Mouse (Mus musculus) kidney, embryonic 15.5 days (tissue): ENCODE measurements at regions not wholly inside any gene's neighbourhood (a gene's known extent, or its start where the extent isn't known, plus 50 kb on each side); places are given as distances from the start of the nearest gene placed in this dataset.

ENCODE experiments used
- ATAC-seq: fragments of 200-750 bp; cut with Nextera tagmentation; replicated peaks from 2 replicates; pipeline ENCODE4 v1.8.0; 2017; ENCODE audit warnings: moderate TSS enrichment; ENCODE audit not compliant: low FRiP score
- H3K27ac ChIP-seq: fragments of 300-500 bp; sonication (generic); 2 replicates; pipeline ENCODE4 v1.5.1; 2015; ENCODE audit warnings: mild to moderate bottlenecking, inconsistent platforms
- H3K27me3 ChIP-seq: fragments of 300-500 bp; sonication (generic); 2 replicates; pipeline ENCODE4 v1.6.1; 2015; ENCODE audit warnings: inconsistent platforms
- H3K36me3 ChIP-seq: fragments of 300-500 bp; sonication (generic); 2 replicates; pipeline ENCODE4 v1.6.1; 2015; ENCODE audit warnings: inconsistent platforms
- H3K4me1 ChIP-seq: fragments of 300-500 bp; sonication (generic); 2 replicates; pipeline ENCODE4 v1.6.1; 2015; ENCODE audit warnings: inconsistent platforms
- H3K4me2 ChIP-seq: fragments of 300-500 bp; sonication (generic); 2 replicates; pipeline ENCODE4 v1.6.1; 2015; ENCODE audit warnings: moderate library complexity, mild to moderate bottlenecking, inconsistent platforms
- H3K4me3 ChIP-seq: fragments of 300-500 bp; sonication (generic); replicated peaks from 2 replicates; pipeline ENCODE4 v1.5.1; 2015; ENCODE audit warnings: mild to moderate bottlenecking, inconsistent platforms
- H3K9ac ChIP-seq: fragments of 300-500 bp; sonication (generic); 2 replicates; pipeline ENCODE4 v1.6.1; 2015; ENCODE audit warnings: mild to moderate bottlenecking, inconsistent platforms
- H3K9me3 ChIP-seq: fragments of 300-500 bp; sonication (generic); replicated peaks from 2 replicates; pipeline ENCODE4 v1.6.1; 2016; ENCODE audit warnings: inconsistent platforms
- WGBS: fragments of 180-500 bp; shearing (Covaris S2); methylation state at CpG from one replicate; pipeline ENCODE4 v1.1.7; 2015; ENCODE audit warnings: mixed read lengths; 5-methylcytosine and 5-hydroxymethylcytosine counted together

DNA sequence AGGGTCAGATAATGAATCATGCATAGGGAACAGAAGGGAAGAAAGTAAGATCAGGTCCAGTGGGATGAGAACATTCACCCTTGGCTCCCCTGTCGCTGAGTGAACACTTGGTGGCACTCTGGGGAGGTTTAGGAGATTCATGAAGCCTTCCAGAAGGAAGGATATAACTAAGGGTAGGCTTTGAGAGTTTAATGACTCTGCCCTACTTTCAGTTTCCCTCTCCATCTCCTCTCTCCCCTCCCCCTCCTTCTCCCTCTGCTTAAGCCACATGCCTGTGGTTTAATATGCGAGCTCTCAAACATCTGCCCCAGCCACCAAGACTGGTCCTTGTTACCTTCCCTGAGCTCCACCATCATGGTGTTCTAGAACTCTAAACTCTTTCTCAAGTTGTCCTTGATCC lies 348.3 kb upstream of the Igfbp3 start:
- no peaks in the 10 kb centered on the region for H3K27me3 ChIP-seq
- H3K9me3 ChIP-seq: no peaks in the 10 kb centered on the region
- no peak overlapping the region for H3K9ac ChIP-seq
- H3K4me2 ChIP-seq: no peak overlapping the region
- 39% methylated on average over 2 of the region's 2 CpGs for WGBS
- H3K36me3 ChIP-seq: no peaks in the 10 kb centered on the region
- H3K4me1 ChIP-seq: 0 out of 2 replicates have a peak, but pooled peaks cover 3% of the 10 kb centered on the region
- no peak overlapping the region for H3K27ac ChIP-seq
- ATAC-seq: no peak
- H3K4me3 ChIP-seq: no peak overlapping the region

DNA sequence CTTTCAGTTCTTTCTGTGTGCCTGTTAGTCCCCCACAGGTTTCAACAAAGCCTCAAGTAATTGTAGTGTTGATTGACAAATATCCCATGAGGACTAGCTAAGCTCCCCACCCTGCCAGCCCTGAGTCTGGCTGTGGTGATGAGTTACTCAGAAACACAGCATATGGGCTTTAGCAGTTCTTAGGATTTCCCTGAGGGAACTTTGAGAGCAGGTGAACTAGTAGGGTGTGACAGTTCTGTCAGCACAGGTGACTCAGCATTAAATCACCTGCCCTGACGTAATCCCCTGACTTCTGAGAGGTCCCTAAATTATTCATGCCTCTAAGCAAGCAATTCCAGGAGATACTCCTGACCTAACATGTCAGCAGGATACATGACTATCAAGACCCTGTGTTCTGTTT lies 347.7 kb upstream of the Igfbp3 start:
- no peak overlapping the region for H3K4me2 ChIP-seq
- H3K27me3 ChIP-seq: no peaks in the 10 kb centered on the region
- H3K36me3 ChIP-seq: no peaks in the 10 kb centered on the region
- 0 out of 2 replicates have a peak overlapping the region, but pooled peaks have one; percentile 37 for H3K27ac ChIP-seq
- WGBS: 38% methylated on average over 1 of the region's 1 CpGs
- H3K4me1 ChIP-seq: 0 out of 2 replicates have a peak, but pooled peaks cover 3% of the 10 kb centered on the region
- H3K9ac ChIP-seq: no peak overlapping the region
- no peak for ATAC-seq
- no peak overlapping the region for H3K4me3 ChIP-seq
- no peaks in the 10 kb centered on the region for H3K9me3 ChIP-seq

DNA sequence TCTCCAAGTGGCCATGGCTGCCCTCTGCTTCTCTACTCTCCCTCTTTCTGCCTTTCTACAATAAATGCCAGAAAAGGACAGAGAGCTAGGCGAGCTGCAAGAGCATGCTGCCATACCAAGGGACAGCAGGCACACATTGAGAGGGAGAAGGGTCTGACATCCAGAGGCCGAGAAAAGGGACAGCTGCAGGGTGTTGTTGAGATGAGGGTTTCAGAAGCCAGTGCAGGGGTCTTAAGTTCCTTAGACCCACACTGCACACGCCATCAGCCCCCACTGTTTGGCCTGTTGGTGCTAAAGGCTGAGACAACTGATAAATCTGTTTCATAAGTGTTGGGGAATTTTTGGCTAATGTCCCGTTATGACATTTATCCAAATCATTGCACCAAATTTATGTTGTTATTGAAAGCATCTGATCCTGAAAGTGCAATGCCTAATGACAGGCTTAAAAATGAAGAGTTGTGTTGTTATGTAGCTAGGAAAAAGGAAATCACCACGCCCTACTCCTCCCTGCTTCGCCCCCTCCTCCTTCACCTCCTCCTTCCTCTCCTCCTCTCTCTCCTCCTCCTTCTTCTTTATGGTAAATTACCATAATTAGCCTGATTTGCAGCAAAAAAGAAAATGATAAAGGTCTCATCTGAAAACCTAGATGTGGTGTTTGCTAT lies 342.0 kb upstream of the Igfbp3 start:
- H3K27ac ChIP-seq: no peak overlapping the region
- WGBS: 65% methylated on average over 6 of the region's 6 CpGs
- ATAC-seq: no peak

DNA sequence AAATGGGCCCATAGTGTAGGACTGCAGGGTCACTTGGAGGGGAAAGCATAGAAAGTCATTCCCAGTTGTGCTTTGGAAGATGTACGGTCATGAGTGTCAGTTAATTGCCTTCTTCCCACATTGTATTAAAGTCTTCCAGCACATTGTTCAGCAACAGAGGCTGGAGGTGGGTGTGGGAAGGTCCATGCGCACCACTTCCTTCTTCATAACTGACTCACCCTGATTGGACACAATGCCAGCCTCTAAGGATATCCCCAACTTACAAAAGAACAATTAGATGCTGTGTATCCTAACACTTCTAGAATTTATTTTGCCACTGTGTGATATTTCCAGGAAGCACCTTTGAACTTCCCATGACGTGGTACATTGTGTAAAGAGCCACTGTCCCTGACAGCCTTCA lies 338.4 kb upstream of the Igfbp3 start:
- no peak for ATAC-seq
- no peaks in the 10 kb centered on the region for H3K27me3 ChIP-seq
- no peaks in the 10 kb centered on the region for H3K4me1 ChIP-seq
- H3K4me2 ChIP-seq: no peak overlapping the region
- no peaks in the 10 kb centered on the region for H3K9me3 ChIP-seq
- H3K9ac ChIP-seq: no peak overlapping the region
- no peaks in the 10 kb centered on the region for H3K36me3 ChIP-seq
- H3K27ac ChIP-seq: no peak overlapping the region
- no peak overlapping the region for H3K4me3 ChIP-seq
- whole genome bisulfite sequencing: 80% methylated on average over 3 of the region's 3 CpGs

More for the DNA sequence above, 342.0 kb upstream of the Igfbp3 start:
- H3K36me3 ChIP-seq: no peaks in the 10 kb centered on the region
- H3K9ac ChIP-seq: no peak overlapping the region
- H3K27me3 ChIP-seq: no peaks in the 10 kb centered on the region
- H3K9me3 ChIP-seq: no peaks in the 10 kb centered on the region
- H3K4me1 ChIP-seq: no peaks in the 10 kb centered on the region
- no peak overlapping the region for H3K4me3 ChIP-seq
- H3K4me2 ChIP-seq: no peak overlapping the region

DNA sequence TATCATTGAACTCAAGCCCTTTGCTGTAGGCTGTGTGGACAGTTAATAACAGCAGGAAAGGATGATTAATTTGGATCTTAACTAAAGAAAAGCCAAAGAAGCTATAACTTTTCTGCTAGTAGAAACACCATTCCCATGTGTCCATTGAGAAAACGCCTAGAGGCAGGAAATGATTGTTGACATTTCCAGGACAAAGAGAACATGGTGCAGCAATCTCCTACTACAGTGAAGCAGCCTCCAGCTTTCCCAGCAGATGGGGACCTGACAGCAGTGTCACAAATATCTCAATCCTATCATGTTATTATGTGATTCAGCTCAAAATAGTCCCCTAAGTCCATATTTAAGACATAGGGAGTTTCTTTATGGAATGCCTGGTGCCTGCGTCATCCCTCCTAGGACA lies 334.1 kb upstream of the Igfbp3 start:
- Histone ChIP-seq H3K36me3 (no peaks in the 10 kb centered on the region), H3K9me3 (no peaks in the 10 kb centered on the region), H3K9ac (no peak overlapping the region), H3K27ac (peak overlapping the region; percentile 48), H3K4me2 (no peak overlapping the region), H3K4me1 (no peaks in the 10 kb centered on the region), H3K4me3 (no peak overlapping the region), H3K27me3 (no peaks in the 10 kb centered on the region)
- peak; percentile 56; the same call in 1 of the 2 replicates for ATAC-seq
- 41% methylated on average over 2 of the region's 2 CpGs for WGBS

DNA sequence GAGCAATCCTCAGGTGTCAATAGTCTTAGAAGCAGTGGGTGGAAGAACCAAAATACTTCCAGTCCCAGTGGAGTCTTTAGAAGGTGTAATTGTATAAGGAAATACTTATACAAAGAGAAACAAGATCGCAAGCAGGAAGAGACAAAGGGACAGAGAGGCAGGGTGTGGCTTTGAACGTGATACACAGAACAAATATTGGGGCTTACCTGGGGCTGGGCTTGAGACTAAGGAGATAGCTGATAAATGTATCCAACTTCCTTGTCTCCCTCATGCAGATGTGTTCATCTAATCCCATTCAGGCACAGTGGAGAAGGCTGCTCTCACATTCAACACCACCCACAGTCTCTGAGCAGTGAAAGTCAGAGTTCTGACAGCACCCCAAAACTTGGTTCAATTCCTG lies 331.9 kb upstream of the Igfbp3 start:
- Histone ChIP-seq H3K4me3 (no peak overlapping the region), H3K27ac (no peak overlapping the region), H3K36me3 (no peaks in the 10 kb centered on the region), H3K27me3 (no peaks in the 10 kb centered on the region), H3K4me1 (no peaks in the 10 kb centered on the region), H3K9ac (no peak overlapping the region), H3K4me2 (no peak overlapping the region), H3K9me3 (no peaks in the 10 kb centered on the region)
- 83% methylated on average over 2 of the region's 2 CpGs for WGBS
- ATAC-seq: no peak

DNA sequence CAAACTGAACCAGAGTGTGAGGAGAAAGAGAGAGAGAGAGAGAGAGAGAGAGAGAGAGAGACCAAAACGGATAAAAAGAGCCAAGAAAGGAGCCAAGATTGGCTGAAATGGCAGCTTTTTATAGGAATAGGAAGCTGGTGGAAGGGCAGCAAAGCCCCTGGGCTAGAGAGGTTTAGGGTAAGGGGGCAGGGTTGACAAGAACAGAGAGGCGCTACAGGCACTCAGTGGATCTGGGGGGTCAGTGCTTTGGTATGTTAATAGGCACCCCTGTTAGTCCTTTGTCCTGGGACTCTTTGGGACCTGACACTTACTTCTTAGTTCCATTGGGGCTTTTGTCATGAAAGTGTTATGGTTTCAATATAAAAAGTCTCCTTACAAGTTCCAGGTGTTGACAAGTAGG lies 320.9 kb upstream of the Igfbp3 start:
- H3K9ac ChIP-seq: no peak overlapping the region
- no peaks in the 10 kb centered on the region for H3K36me3 ChIP-seq
- H3K4me3 ChIP-seq: no peak overlapping the region
- H3K27me3 ChIP-seq: no peaks in the 10 kb centered on the region
- H3K4me1 ChIP-seq: 0 out of 2 replicates have a peak, but pooled peaks cover 3% of the 10 kb centered on the region
- no peak overlapping the region for H3K4me2 ChIP-seq
- ATAC-seq: no peak
- H3K9me3 ChIP-seq: peaks cover 4% of the 10 kb centered on the region; the same call in 1 of the 2 replicates
- WGBS: 62% methylated on average over 2 of the region's 2 CpGs
- no peak overlapping the region for H3K27ac ChIP-seq

DNA sequence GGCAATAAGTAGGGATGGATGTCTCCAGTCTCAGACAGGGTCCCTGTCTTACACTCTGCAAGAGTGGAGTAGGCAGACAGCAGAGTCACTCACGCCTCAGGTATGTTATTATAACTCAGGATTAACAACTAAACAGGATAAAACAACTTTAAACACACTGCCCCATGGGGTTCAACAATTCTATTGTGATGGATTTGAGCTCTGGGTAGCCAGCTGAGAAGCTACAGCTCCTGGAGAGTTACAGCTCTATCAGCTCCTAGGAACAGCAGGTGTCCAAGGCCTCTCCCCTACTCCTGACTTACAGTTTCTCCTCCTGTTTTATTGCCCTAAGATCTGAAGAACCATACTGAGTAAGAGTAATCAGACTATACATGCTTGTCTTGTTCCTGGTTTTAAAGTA lies 319.6 kb upstream of the Igfbp3 start:
- Histone ChIP-seq H3K4me2 (no peak overlapping the region), H3K4me1 (0 out of 2 replicates have a peak, but pooled peaks cover 3% of the 10 kb centered on the region), H3K9ac (no peak overlapping the region), H3K36me3 (no peaks in the 10 kb centered on the region), H3K9me3 (peaks cover 4% of the 10 kb centered on the region; the same call in 1 of the 2 replicates), H3K27me3 (no peaks in the 10 kb centered on the region), H3K27ac (no peak overlapping the region), H3K4me3 (no peak overlapping the region)
- ATAC-seq: no peak
- 57% methylated on average over 1 of the region's 1 CpGs for WGBS

DNA sequence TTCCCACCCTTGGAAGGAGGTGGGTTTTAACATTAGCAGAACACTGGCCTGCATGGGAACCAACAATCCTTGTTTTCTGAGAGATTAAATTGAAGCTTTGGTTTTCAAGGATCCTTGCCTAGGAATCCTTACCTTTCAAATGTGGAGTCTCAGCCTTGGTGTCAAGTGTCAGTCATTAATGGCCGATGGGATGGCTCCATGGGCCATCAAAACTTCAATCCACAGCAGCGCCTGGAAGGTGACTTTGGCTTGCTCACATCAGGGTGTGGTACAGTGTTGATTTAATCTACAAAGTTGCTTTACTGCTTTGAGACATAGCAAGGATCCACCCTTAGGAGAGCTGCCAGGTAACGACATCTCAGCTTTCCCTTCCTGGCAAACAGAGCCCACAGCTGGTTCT lies 318.1 kb upstream of the Igfbp3 start:
- Histone ChIP-seq H3K27ac (no peak overlapping the region), H3K36me3 (no peaks in the 10 kb centered on the region), H3K27me3 (no peaks in the 10 kb centered on the region), H3K4me1 (0 out of 2 replicates have a peak, but pooled peaks cover 3% of the 10 kb centered on the region), H3K9ac (no peak overlapping the region), H3K4me3 (no peak overlapping the region), H3K9me3 (peaks cover 1% of the 10 kb centered on the region; the same call in 1 of the 2 replicates), H3K4me2 (no peak overlapping the region)
- WGBS: 44% methylated on average over 3 of the region's 3 CpGs
- no peak for ATAC-seq

DNA sequence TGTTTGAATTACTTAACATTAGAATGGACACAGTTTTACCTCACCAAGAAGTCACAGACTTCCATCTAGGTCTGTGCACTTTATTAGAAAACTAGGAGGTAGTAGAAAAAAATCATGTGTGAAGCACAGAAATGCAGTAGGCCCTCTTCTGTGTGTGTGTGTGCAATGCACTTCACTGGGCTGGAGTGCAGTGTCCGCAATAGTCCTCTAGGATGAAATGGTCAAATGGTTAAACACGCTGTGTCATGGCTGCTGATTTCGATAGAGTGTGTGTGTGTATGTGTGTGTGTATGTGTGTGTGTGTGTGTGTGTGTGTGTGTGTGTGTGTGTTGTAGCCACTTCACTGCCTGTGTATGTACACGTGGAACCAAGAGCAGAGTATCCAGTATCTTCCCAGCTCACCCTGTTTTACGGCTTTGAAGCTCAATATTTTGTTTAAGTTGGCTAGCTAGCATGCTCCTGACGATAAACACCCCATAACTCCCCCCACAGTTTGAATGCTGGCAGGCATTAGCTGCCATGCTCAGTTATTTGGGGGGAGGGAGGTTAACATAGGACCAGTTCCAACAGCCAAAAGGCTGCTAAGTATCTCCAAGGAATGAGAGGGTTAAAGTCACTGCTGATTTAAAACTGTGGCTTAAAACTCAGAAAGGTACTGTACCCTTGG lies 316.9 kb upstream of the Igfbp3 start:
- no peak overlapping the region for H3K27ac ChIP-seq
- 0 out of 2 replicates have a peak, but pooled peaks cover 3% of the 10 kb centered on the region for H3K4me1 ChIP-seq
- WGBS: 59% methylated on average over 6 of the region's 6 CpGs
- no peaks in the 10 kb centered on the region for H3K9me3 ChIP-seq
- H3K4me2 ChIP-seq: no peak overlapping the region
- no peaks in the 10 kb centered on the region for H3K36me3 ChIP-seq
- H3K9ac ChIP-seq: no peak overlapping the region
- ATAC-seq: no peak
- H3K27me3 ChIP-seq: no peaks in the 10 kb centered on the region
- no peak overlapping the region for H3K4me3 ChIP-seq

DNA sequence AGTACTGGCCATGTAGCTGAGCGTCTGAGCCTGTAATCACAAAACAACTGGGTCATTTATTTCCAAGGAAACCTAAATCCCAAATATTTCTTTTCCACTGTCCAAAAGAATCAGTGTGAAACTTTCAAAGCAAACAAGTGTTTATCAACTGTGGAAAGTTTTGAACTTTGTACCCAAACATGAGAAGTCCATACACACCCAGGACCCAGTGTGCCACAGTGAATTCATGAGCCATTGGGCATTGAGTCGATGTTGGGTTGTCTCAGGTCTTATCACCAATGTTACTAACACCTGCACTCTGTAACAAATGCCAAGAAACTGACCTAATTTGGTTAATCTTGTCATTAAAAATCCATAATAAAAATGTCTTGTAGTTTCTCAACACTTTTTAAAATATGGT lies 305.8 kb upstream of the Igfbp3 start:
- no peaks in the 10 kb centered on the region for H3K36me3 ChIP-seq
- no peak overlapping the region for H3K9ac ChIP-seq
- 71% methylated on average over 2 of the region's 2 CpGs for WGBS
- no peak overlapping the region for H3K4me2 ChIP-seq
- no peaks in the 10 kb centered on the region for H3K27me3 ChIP-seq
- no peaks in the 10 kb centered on the region for H3K9me3 ChIP-seq
- H3K4me3 ChIP-seq: no peak overlapping the region
- ATAC-seq: no peak
- H3K27ac ChIP-seq: no peak overlapping the region
- no peaks in the 10 kb centered on the region for H3K4me1 ChIP-seq

DNA sequence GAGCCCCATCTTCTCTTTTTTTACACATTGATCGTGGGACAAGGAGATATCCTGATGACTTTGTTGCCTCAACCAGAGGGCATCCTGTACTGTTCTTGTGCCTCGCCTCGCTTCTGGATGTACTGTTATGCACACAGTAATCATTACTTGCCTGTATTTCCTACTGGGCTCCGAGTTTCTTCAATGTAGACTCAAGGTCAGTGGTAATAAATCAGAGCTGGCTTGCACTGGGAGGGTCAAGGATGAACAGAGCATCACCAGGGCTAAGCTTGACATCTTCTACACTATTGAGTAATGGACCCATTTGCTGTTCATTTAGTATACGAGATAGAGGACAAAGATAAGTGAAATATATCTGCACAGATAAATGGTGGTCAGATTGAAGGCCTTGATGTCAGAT lies 295.1 kb upstream of the Igfbp3 start:
- Histone ChIP-seq H3K9ac (no peak overlapping the region), H3K27me3 (no peaks in the 10 kb centered on the region), H3K27ac (no peak overlapping the region), H3K4me3 (no peak overlapping the region), H3K9me3 (no peaks in the 10 kb centered on the region), H3K4me1 (peaks cover 14% of the 10 kb centered on the region), H3K4me2 (no peak overlapping the region), H3K36me3 (no peaks in the 10 kb centered on the region)
- 73% methylated on average over 5 of the region's 5 CpGs for WGBS
- no peak for ATAC-seq
